Mouse (Mus musculus): ENCODE measurements around the gene Ctdnep1. TPM values are rescaled to one million over a fixed set of nuclear protein-coding genes. Genes with fewer than 3 reads are reported as not detected.

Ctdnep1 gene
- total RNA-seq (2015) = 120 and 150 TPM in 2 replicates
- 26.6 and 27.0 TPM in 2 replicates for total RNA-seq (2017)

DNA sequence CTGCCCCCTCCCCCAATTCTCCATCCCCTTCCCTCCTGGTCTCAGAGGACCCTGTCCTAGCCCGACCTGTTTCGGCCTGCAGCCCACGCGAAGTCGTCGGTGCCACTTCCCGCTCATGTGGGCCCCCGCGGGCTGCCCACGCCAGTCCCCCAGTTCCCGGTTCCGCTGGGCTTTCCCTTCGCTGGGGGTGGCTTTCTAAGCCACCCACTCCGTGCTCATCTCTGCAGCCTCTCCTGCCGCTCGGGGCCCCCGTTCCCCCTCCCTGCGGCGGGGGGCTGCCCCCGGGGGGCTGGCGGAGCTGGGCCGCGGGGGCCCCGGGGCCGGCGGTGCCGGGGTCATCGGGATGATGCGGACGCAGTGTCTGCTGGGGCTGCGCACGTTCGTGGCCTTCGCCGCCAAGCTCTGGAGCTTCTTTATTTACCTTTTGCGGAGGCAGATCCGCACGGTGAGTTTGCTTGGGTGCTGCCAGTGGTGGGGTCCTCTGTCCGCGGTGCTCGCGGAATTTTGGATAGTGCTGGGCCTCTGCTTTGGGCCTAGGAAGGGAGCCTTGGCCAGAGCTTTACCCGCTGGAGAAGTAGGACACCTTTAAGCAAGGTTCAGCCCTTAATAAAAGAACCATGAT, at the start of gene Ctdnep1:
Gene Ctdnep1, plus strand, starts transcription at position 16 of the 622 bp plus-strand sequence.
- no peak; the same call in 1 of the 2 replicates for ATAC-seq (ENCODE audit: poor library complexity, severe bottlenecking)

- no peak for ATAC-seq (ENCODE audit: poor library complexity, severe bottlenecking)
Observed at GRCm38 (mm10) chr11:69931769-69932168, 49.2 kb upstream of the Ctdnep1 start.

GRCm38 (mm10) chr11:69932254-69932653, 48.7 kb upstream of the Ctdnep1 start:
- no peak for ATAC-seq (ENCODE audit: poor library complexity, severe bottlenecking)

GRCm38 (mm10) chr11:69933066-69933465, 47.9 kb upstream of the Ctdnep1 start:
- no peak for ATAC-seq (ENCODE audit: poor library complexity, severe bottlenecking)

DNA sequence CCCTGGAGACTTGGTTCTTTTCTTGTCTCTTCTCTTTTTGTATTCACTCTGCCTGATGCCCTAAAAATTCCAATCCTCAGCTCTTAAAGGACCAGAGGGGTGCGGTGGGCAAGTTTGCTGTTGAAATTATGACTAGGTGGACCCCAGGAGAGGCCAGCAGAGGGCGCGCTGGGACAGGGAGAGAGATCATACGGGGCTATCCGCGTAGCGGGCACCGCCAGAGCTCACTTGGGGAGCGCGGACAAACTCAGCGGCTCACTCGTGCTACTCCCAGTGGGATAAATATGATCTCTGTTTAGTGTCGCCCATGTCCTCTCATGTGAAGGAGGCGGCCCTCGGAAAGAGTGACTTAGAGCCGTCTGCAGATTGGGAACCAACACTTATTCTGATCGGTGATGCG, 46.8 kb upstream of the Ctdnep1 start:
- ATAC-seq (ENCODE audit: poor library complexity, severe bottlenecking) = peak; percentile 66

DNA sequence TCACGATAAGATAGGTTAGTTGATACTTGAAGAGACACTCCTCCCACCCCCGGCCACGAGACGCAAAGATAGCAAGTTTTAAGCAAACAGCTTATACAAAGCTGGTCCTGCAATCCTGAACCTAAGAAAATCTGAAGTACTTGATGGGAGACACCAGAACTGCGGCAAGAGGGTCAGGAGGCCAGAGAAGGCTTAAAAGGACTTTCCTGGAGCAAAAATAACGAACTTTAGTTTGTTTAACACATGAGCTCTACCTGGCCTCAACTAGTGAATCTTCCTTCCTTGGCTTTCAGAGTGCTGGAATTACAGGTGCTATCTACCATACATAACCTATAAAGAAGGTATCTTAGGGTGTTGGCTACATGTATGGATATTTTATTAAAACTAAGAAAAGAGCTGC, 46.3 kb upstream of the Ctdnep1 start:
- ATAC-seq (ENCODE audit: poor library complexity, severe bottlenecking) = no peak

DNA sequence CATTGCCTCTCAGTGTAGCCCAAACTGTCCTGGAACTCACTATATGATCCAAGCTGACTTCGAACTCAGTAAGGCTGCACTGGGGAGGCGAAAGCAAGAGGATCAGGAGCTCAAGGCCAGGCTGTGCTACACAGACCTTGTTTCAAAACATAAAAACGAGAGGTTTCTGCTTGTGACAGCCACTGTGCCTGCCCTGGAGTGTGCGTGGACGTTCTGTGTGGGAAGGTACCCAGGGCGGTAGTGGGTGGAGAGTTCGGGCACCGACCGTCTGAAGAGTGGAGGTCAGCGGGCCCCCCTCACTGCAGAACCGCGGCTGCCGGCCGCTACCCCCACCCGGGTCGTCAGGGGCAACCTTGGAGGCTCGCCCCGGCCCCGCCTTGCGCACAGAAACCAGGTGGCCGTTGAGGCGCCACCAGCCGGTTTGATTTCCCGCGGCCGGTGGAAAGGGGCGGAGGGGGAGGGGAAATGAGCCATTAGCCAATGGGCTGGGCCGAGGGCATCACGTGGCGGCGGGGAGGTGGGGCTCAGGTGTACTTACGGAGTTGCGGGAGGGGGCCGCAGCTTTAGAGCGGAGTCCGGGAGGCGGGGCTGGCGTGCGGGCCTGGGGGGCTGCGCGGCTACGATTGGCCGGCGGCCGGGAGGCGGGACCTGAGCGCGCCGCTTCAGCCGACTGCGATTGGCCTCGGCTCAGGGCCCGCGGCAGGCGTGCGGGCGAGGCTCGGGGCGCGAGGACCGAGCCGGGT, 45.6 kb upstream of the Ctdnep1 start, which contains the start of gene Ybx2:
Gene Ybx2, plus strand, starts transcription at position 660 of the 743 bp plus-strand sequence.
- ATAC-seq (ENCODE audit: poor library complexity, severe bottlenecking) = peak; percentile 55

- ATAC-seq (ENCODE audit: poor library complexity, severe bottlenecking) = no peak
Observed at GRCm38 (mm10) chr11:69936156-69936555, 44.8 kb upstream of the Ctdnep1 start.

GRCm38 (mm10) chr11:69936714-69937347, 44.1 kb upstream of the Ctdnep1 start:
- no peak for ATAC-seq (ENCODE audit: poor library complexity, severe bottlenecking)

- no peak for ATAC-seq (ENCODE audit: poor library complexity, severe bottlenecking)
Observed at GRCm38 (mm10) chr11:69937385-69937784, 43.6 kb upstream of the Ctdnep1 start.

- ATAC-seq (ENCODE audit: poor library complexity, severe bottlenecking) = no peak
Observed at GRCm38 (mm10) chr11:69937834-69938233, 43.1 kb upstream of the Ctdnep1 start.

DNA sequence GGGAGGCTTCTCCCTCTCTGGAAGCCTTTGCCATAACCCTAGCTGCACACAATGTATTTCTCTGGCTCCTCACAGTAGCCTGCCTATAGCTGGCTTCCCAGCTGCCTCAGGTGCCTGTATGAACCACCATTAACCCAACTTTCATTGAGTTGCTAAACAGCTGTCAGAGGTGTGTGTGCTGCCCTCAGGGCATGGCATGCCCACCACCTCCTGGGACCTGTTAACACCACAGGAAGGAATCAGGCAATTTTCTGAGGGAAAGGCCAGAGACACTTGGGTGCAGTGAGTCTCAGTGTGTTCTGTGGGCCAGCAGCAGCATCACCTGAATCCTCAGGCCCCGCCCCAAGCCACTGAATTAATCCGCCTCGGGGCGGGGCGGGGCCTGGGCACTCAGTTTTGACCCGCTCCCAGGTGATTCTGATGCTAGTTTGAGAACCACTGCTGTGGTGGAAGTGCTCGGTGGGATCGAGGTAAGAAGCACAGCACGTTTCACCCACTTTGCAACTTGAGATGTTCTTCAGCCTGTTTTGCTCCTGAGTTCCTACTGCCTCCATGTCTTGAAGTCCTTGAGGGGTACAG, 42.5 kb upstream of the Ctdnep1 start:
- no peak for ATAC-seq (ENCODE audit: poor library complexity, severe bottlenecking)

- no peak for ATAC-seq (ENCODE audit: poor library complexity, severe bottlenecking)
Observed at GRCm38 (mm10) chr11:69939181-69939580, 41.8 kb upstream of the Ctdnep1 start.

DNA sequence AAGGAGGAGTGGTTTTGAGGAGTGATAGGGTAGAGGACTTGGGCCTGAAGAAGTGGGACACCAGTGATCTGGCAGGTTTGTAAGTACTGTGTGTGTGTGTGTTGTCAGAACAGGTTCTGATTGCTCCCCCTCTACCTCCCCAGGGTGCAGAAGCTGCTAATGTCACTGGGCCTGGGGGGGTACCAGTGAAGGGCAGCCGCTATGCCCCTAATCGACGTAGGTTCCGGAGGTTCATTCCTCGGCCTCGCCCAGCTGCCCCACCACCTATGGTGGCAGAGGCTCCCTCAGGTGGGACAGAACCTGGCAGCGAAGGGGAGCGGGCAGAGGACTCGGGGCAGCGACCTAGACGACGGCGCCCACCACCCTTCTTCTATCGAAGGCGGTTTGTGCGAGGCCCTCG, 41.2 kb upstream of the Ctdnep1 start:
- no peak for ATAC-seq (ENCODE audit: poor library complexity, severe bottlenecking)

GRCm38 (mm10) chr11:69940962-69941361, 40.0 kb upstream of the Ctdnep1 start:
- no peak for ATAC-seq (ENCODE audit: poor library complexity, severe bottlenecking)

DNA sequence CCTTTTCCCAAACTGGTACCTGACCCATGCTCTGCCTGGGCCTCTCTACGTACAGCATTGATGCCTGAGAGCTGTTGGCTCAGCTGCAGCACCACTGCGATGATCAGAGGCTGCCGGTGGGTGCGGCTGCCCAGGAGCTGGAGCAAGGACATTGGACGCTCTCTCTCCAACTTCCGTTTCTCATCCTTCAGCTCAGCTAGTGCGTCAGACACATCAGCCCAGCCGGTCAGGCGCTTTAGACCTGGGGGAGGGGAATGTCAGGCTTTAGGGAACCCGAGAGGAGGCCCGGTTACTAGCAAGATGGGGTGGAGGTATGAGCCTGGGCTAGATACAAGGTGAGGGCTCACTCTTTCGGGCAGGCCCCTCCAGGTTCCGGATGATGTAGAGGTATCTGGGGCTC, 35.7 kb upstream of the Ctdnep1 start:
- ATAC-seq (ENCODE audit: poor library complexity, severe bottlenecking) = no peak

DNA sequence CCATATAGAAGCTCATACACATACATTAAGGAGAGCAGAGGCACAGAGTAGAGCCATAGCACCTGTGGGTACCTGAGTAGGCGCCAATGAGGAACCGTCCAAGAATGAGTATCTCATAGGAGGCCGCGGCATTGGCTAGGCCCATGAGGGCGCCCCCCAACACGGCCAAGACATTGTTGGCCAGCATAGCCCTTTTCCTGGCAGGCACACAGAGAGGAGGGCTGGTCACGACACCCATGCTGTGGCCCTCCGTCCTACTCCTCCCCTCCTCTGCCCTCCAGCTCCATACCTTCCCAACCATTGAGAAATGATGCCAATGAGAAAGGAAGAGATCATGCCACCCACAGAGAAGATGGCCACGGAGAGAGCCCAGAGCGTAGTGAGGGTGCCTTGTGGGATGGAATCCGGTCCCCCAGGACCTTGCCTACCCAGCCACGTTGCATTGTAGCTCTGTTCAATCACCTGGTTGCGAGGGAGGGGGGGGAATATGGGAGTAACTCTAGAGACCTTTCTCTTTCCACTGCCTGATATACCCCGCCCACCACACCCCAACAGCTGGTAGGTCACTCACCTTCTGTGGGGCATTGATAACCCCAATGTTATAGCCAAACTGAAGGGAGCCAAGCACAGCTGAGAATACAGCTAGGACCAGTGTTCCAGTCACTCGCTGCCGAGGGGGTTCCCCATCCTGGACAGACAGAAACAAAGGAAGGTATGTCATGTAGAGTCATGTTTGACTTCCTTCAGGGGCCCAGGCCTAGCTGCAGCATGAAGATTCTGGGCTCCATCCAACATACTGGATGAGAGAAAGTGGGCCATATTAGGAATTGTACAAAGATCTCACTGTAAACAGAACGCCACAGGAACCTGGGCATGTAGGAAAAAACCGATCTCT, 34.7 kb upstream of the Ctdnep1 start:
- ATAC-seq (ENCODE audit: poor library complexity, severe bottlenecking) = no peak

DNA sequence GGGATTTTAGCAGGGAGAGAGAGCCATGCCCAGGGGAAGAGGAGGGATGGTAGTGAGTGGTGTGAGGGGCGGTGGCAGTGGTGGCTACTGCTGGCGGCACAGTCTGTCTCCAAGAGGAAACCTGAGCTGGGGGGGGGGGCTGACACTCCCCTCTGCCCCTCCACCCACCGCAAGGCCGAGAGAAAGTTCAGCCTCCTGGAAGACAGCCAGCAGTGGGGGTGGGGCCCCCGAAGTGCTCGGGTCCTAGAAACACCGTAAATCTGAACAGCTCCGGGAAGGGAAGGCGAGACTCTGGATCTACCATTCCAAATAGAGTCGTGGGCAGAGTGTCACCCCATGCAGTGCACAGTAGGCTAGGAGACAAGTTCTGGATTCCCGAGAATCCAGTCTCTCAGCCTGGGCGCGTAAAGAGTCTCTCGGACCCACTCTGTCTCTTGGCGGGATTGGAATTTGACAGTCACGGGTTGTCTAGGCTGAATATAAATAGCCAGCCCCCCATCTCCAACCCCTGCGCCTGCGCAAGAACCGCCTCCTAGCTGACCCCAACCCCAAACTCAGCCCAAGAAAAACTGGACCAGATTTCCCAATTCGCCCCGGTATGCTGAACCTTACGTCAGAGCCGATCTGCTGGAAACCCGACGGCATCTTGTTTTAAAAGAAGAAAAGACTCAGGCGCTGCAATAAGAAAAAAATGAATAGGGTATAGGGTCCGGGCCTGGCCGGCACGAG, 33.5 kb upstream of the Ctdnep1 start:
- no peak for ATAC-seq (ENCODE audit: poor library complexity, severe bottlenecking)

GRCm38 (mm10) chr11:69948066-69948762, 32.7 kb upstream of the Ctdnep1 start, which contains the start of gene Slc2a4:
Gene Slc2a4 (minus strand): TSS chr11:69948188.
- ATAC-seq (ENCODE audit: poor library complexity, severe bottlenecking) = peak; percentile 88
